Mouse (Mus musculus): ENCODE data around the gene Spa17. TPM values are rescaled to one million over a fixed set of nuclear protein-coding genes. Genes with fewer than 3 reads are reported as not detected.

Spa17 gene
- 8.5 and 8.6 TPM in 2 replicates for polyA plus RNA-seq (2015; fragmentation: Nextera tagmentation; extraction: Ambion mirVana)

DNA sequence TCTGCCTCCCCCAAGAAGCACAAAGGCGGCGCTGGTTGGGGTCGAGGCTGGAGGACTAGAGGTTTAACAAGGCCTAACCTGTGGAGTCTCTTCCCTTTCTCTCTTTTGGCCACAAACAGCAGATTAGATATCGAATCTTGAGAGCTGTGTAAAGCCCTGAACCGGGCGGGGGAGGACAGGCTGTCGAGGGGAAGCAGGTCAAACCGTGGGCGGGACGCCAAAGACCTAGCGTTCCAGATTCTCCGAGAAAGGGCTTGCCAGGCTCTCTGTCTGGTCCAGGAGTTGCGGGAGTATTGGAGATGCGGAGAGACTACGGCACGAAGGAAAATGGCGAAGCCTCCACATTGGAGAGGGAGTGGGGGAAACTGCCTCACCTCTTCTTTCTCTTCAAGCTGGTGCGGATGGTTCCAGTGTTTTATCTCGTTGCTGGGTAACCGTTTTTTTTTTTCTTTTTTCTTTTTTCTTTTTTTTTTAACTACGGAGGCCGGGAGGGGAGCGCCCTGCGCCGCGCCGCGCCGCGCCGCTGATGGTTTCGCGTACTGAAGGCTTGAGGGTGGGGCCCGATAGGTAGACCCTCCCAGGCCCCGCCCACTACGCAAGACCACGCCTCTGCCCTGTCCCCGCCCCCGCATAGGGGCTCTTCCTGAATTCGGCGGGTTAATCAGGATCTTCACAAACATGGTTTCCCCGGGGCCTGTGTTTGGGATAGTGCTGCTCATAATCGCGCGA, at the start of gene Spa17:
Gene Spa17 (minus strand): TSS at position 541 of the 729 bp plus-strand sequence.
- Histone ChIP-seq H3K9ac (peak within 1 kb of the TSS; percentile 66), H3K27me3 (replicated peaks) (0 out of 2 replicates have a peak, but pooled peaks cover 4% of the 10 kb centered on the region), H3K9me3 (no peaks in the 10 kb centered on the region), H3K36me3 (replicated peaks) (no peaks in the 10 kb centered on the region), H3K27ac (peak within 1 kb of the TSS; percentile 91), H3K4me1 (0 out of 2 replicates have a peak, but pooled peaks cover 6% of the 10 kb centered on the region), H3K4me3 (peak within 1 kb of the TSS; percentile 69), H3K4me2 (peak within 1 kb of the TSS; percentile 58)
- WGBS, result under 1% methylated on average over 45 of the region's 45 CpGs
- peak; percentile 96 for ATAC-seq (replicated peaks)

DNA sequence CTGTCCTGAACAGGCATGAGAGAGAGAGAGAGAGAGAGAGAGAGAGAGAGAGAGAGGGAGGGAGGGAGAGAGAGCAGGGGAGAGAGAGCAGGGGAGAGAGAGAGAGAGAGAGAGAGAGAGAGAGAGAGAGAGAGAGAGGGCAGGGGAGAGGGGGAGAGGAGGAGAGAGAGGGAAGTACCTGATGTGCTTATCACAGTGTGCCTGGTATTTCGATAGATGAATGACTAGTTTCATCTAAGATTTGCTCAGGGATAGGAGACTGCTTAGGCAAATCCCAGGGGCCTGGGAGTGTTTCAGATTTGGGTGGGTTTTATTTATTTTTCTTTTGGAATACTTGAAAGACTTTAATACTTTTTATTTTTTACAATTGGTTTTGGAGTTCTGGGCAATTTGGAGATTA, 49.7 kb upstream of the Spa17 start:
- 83% methylated on average over 1 of the region's 1 CpGs for WGBS
- no peak for ATAC-seq (replicated peaks)
- Histone ChIP-seq H3K4me2 (no peak overlapping the region), H3K9me3 (no peaks in the 10 kb centered on the region), H3K27me3 (replicated peaks) (no peaks in the 10 kb centered on the region), H3K4me1 (no peaks in the 10 kb centered on the region), H3K4me3 (no peak overlapping the region), H3K36me3 (replicated peaks) (no peaks in the 10 kb centered on the region), H3K27ac (no peak overlapping the region), H3K9ac (no peak overlapping the region)

DNA sequence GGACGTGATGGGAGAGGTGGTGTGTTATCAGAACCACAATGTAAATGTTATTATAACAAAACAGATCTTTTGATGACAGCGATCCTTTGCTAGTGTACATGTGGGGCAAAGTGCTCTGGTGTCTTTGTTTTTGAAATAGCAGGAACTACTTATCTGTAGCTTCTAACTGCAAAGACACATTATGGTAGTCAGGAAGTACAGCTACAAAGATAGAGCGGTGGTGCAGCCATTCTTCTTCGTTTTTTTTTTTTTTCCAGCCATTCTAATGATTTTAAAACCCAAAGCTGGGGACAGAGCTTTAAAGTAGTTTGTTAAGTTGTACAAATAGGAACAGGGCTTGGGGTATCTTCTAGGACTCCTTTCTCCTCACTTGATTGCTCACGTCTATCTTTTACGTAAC, 45.9 kb upstream of the Spa17 start:
- Histone ChIP-seq H3K27me3 (replicated peaks) (no peaks in the 10 kb centered on the region), H3K4me3 (no peak overlapping the region), H3K36me3 (replicated peaks) (no peaks in the 10 kb centered on the region), H3K4me2 (no peak overlapping the region), H3K9ac (no peak overlapping the region), H3K4me1 (peaks cover 14% of the 10 kb centered on the region), H3K9me3 (no peaks in the 10 kb centered on the region), H3K27ac (no peak overlapping the region)
- ATAC-seq (replicated peaks), result no peak
- WGBS, result 90% methylated on average over 6 of the region's 6 CpGs

DNA sequence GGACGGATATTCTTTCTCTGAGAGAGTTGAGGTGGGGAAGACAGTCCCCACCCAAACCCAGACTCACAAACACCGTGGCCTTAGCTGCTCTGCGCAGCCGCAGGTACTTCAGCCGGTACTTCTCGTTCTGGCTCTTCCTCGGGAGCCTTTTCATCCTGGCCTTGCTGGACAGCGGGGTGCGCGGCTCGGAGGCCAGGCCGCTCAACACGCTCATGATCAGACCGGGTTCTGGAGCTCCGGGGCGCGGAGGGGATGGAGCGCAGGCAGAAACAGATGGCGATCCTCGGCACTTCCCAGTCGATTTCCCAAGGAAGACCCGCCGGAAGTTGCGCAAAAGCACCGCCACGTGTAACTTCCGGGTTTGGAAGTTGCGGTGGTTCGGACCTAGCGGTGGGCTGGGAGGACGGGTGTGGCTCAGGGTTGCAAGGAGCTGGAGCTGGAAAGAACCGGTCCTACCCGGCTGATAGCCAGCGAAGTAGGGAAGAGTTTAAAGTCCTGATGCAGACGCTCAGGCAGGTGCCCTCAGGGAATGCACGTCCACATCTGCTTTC, 43.5 kb upstream of the Spa17 start, which contains the start of gene Tbrg1:
Gene Tbrg1 (minus strand): TSS at position 382 of the 551 bp plus-strand sequence.
- Histone ChIP-seq H3K4me1 (peaks cover 14% of the 10 kb centered on the region), H3K27me3 (replicated peaks) (no peaks in the 10 kb centered on the region), H3K4me3 (peak within 1 kb of the TSS; percentile 56), H3K9me3 (no peaks in the 10 kb centered on the region), H3K9ac (peak within 1 kb of the TSS; percentile 58), H3K4me2 (peak within 1 kb of the TSS; percentile 78), H3K36me3 (replicated peaks) (0 out of 2 replicates have a peak, but pooled peaks cover 3% of the 10 kb centered on the region), H3K27ac (peak within 1 kb of the TSS; percentile 61)
- ATAC-seq (replicated peaks), result peak; percentile 96
- WGBS, result under 1% methylated on average over 36 of the region's 36 CpGs

GRCm38 (mm10) chr9:37656439-37656881, 42.9 kb upstream of the Spa17 start:
- no peaks in the 10 kb centered on the region for H3K27me3 ChIP-seq (replicated peaks)
- H3K36me3 ChIP-seq (replicated peaks), result 0 out of 2 replicates have a peak, but pooled peaks cover 3% of the 10 kb centered on the region
- H3K4me3 ChIP-seq, result peak overlapping the region; percentile 56
- H3K27ac ChIP-seq, result no peak overlapping the region
- H3K4me1 ChIP-seq, result peaks cover 14% of the 10 kb centered on the region
- no peak; the same call in 1 of the 2 replicates for ATAC-seq (replicated peaks)
- peak overlapping the region; percentile 58 for H3K9ac ChIP-seq
- no peaks in the 10 kb centered on the region for H3K9me3 ChIP-seq
- peak overlapping the region; percentile 78 for H3K4me2 ChIP-seq
- WGBS, result 2% methylated on average over 10 of the region's 10 CpGs

DNA sequence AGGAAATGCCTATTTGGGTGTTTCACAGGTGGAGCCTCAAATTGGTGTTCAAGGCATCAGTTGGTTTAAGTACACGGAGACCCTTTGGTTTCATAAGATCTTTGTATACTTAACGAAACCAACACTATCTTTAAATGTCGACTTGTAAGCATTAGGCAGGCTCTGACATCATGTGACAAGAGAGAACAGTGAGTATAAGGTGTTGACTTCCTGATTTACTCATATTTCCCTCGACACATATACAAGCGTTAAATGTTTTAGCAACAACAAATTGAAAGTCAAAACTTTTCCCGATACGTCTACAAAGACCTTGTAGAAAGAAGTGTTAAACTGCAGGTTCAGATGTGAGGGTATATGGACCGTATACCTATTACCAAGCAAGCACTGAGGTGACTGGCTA, 42.4 kb upstream of the Spa17 start:
- H3K27me3 ChIP-seq (replicated peaks), result no peaks in the 10 kb centered on the region
- WGBS, result 74% methylated on average over 8 of the region's 8 CpGs
- peak overlapping the region; percentile 56 for H3K4me3 ChIP-seq
- ATAC-seq (replicated peaks), result no peak
- H3K4me1 ChIP-seq, result peaks cover 14% of the 10 kb centered on the region
- H3K4me2 ChIP-seq, result peak overlapping the region; percentile 78
- peaks cover 8% of the 10 kb centered on the region; the same call in 1 of the 2 replicates for H3K36me3 ChIP-seq (replicated peaks)
- no peak overlapping the region for H3K27ac ChIP-seq
- no peaks in the 10 kb centered on the region for H3K9me3 ChIP-seq
- H3K9ac ChIP-seq, result no peak overlapping the region

DNA sequence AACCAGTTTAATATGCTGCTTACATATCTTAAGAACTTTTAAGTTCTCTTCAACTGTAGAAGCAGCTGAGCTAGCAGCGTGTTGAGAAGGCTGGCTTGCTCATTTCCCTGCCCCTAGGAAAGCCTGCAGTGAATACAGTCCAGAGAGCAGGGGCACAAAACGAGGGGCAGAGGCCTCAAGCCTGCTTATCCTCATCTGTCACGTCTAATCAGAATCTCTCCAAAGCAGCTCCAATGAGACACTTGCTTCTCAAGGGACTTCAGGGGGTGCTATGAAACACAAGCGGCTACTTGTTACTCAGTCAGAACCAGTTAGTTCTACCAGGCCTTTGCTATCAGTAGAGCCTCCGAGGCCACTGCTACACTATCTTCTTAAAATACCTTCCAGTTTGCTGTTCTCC, 40.3 kb upstream of the Spa17 start:
- no peak overlapping the region for H3K27ac ChIP-seq
- H3K4me2 ChIP-seq, result no peak overlapping the region
- no peak overlapping the region for H3K9ac ChIP-seq
- no peak for ATAC-seq (replicated peaks)
- H3K4me1 ChIP-seq, result peaks cover 14% of the 10 kb centered on the region
- H3K27me3 ChIP-seq (replicated peaks), result no peaks in the 10 kb centered on the region
- no peak overlapping the region for H3K4me3 ChIP-seq
- no peaks in the 10 kb centered on the region for H3K9me3 ChIP-seq
- peaks cover 27% of the 10 kb centered on the region for H3K36me3 ChIP-seq (replicated peaks)
- 83% methylated on average over 5 of the region's 5 CpGs for WGBS

GRCm38 (mm10) chr9:37650639-37651038, 37.1 kb upstream of the Spa17 start:
- no peaks in the 10 kb centered on the region for H3K27me3 ChIP-seq (replicated peaks)
- no peak overlapping the region for H3K27ac ChIP-seq
- no peaks in the 10 kb centered on the region for H3K9me3 ChIP-seq
- H3K4me3 ChIP-seq, result no peak overlapping the region
- H3K9ac ChIP-seq, result no peak overlapping the region
- no peak for ATAC-seq (replicated peaks)
- 96% methylated on average over 5 of the region's 5 CpGs for WGBS
- no peak overlapping the region for H3K4me2 ChIP-seq
- H3K36me3 ChIP-seq (replicated peaks), result peaks cover 34% of the 10 kb centered on the region
- H3K4me1 ChIP-seq, result no peaks in the 10 kb centered on the region

- Histone ChIP-seq H3K27ac (no peak overlapping the region), H3K9me3 (no peaks in the 10 kb centered on the region), H3K4me1 (no peaks in the 10 kb centered on the region), H3K4me2 (no peak overlapping the region), H3K36me3 (replicated peaks) (peaks cover 31% of the 10 kb centered on the region), H3K9ac (no peak overlapping the region), H3K4me3 (no peak overlapping the region), H3K27me3 (replicated peaks) (no peaks in the 10 kb centered on the region)
- 80% methylated on average over 3 of the region's 3 CpGs for WGBS
- no peak for ATAC-seq (replicated peaks)
Measured at GRCm38 (mm10) chr9:37646246-37646645, 32.7 kb upstream of the Spa17 start.

DNA sequence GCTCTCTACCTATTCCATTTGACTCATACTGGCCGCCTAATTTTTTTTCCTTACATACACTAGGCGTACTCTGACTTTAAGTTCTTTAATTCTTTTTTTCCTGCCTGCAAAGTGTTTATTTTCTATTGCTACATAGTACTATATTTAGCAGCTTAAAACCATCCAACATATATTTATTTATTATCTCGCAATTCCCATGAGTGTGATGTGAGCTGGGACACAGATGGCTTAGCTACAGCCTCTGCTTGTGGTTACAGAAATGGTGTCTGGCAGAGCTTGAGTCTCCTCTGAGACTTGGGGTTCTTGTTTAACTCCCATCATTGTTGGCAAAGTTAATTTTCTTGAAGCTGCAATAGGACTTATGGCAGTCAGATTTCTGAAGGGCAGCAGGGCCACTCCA, 25.2 kb upstream of the Spa17 start:
- Histone ChIP-seq H3K36me3 (replicated peaks) (no peaks in the 10 kb centered on the region), H3K27ac (no peak overlapping the region), H3K4me1 (no peaks in the 10 kb centered on the region), H3K9me3 (no peaks in the 10 kb centered on the region), H3K27me3 (replicated peaks) (no peaks in the 10 kb centered on the region), H3K4me3 (no peak overlapping the region), H3K9ac (no peak overlapping the region), H3K4me2 (no peak overlapping the region)
- no peak for ATAC-seq (replicated peaks)
- WGBS, result 88% methylated on average over 3 of the region's 3 CpGs

GRCm38 (mm10) chr9:37636800-37637542, 23.4 kb upstream of the Spa17 start:
- Histone ChIP-seq H3K27ac (no peak overlapping the region), H3K4me2 (no peak overlapping the region), H3K4me3 (no peak overlapping the region), H3K9me3 (no peaks in the 10 kb centered on the region), H3K36me3 (replicated peaks) (no peaks in the 10 kb centered on the region), H3K4me1 (no peaks in the 10 kb centered on the region), H3K9ac (no peak overlapping the region), H3K27me3 (replicated peaks) (no peaks in the 10 kb centered on the region)
- no peak for ATAC-seq (replicated peaks)
- 57% methylated on average over 6 of the region's 6 CpGs for WGBS

DNA sequence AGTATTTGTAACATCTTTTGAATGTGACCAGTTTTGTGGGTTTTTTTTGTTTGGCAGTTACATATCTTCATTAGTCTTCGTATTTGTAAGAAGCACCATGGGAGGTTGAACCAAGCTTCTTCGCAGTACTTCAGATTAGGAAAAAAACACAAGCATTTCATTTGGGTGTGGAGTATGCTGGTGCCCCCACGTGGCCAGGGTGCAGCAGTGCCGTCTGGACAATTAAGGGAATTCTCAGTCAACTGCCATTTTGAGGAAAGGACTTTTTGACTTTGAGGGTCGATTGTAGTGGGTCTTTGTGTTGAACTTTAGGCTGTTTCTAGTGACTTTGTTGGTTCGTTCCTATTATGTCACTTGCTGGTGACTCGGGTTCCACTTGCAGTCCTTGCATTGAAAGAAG, 22.8 kb upstream of the Spa17 start:
- WGBS, result 14% methylated on average over 7 of the region's 7 CpGs
- Histone ChIP-seq H3K27ac (no peak overlapping the region), H3K9ac (no peak overlapping the region), H3K27me3 (replicated peaks) (no peaks in the 10 kb centered on the region), H3K4me3 (no peak overlapping the region), H3K9me3 (no peaks in the 10 kb centered on the region), H3K36me3 (replicated peaks) (no peaks in the 10 kb centered on the region), H3K4me2 (no peak overlapping the region), H3K4me1 (no peaks in the 10 kb centered on the region)
- no peak; the same call in 1 of the 2 replicates for ATAC-seq (replicated peaks)

All from midbrain, embryonic 15.5 days (tissue).